Mouse (Mus musculus) skeletal muscle tissue, postnatal 0 days (tissue): ENCODE measurements around the gene Mis18bp1. TPM values are rescaled to one million over a fixed set of nuclear protein-coding genes. Genes with fewer than 3 reads are reported as not detected.

Experiments
- polyA plus RNA-seq: library from polyadenylated mRNA; unstranded; fragments of >200 nt; fragmentation: Nextera tagmentation; extraction: Ambion mirVana; gene quantifications from 2 replicates; pipeline ENCODE4 v1.2.1, GENCODE M21; 2015

The Mis18bp1 gene
- 11.8 and 12.3 TPM in 2 replicates for polyA plus RNA-seq

DNA sequence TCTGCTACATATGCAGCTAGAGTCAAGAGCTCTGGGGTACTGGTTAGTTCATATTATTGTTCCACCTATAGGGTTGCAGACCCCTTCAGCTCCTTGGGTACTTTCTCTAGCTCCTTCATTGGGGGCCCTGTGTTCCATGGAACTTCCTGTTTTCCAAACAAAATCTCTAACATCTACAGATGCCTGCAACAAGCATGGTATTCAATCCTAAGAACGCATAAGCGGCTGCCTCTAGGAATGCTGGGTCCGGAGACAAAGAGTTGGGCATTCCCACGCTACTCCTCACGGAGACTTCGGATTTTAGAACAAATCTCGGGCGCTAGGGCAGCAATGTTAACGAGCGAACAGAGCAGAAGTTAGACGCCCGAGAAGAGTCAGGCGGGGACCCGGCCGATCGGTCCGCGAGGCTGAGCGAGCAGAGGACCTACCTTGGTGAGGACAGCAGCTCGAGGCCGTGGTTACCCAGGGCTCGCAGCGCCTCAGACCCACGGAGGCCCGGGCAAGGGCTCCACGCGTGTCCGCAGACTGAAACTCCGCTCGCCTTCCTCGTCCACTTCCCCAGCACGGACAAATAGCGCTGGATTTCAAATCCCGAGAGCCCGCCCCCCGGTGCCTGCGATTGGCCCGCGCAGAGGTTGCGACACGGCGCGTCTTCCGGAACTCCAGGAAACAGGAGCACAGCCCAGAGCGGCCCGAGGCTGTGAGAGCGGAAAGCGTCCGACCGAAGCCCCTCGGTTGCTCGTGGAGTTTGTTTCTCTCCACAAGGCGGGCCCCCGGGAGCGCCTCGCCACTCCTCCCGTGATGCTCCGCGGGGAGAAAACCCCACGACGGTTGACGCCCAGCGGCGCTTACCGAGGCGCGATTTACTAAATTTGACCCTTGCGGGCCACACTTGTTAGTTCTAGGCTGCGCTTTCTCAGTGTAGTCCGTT is at the start of gene Mis18bp1:
Gene Mis18bp1, minus strand, starts transcription at position 584 of the 931 bp plus-strand sequence.

Other genes with a start within 250 kb of the Mis18bp1 start
- 8.5 and 10.4 TPM in 2 replicates for gene Klhl28, start 207.1 kb downstream of the Mis18bp1 start, polyA plus RNA-seq
- 10.8 and 13.0 TPM in 2 replicates for gene Togaram1, start 206.8 kb downstream of the Mis18bp1 start, polyA plus RNA-seq
- 20.7 and 23.1 TPM in 2 replicates for gene Prpf39, start 136.3 kb downstream of the Mis18bp1 start, polyA plus RNA-seq
- gene Fkbp3, start 98.6 kb downstream of the Mis18bp1 start, polyA plus RNA-seq = 540 and 597 TPM in 2 replicates
- gene Fancm, start 97.0 kb downstream of the Mis18bp1 start, polyA plus RNA-seq = 3.2 and 3.4 TPM in 2 replicates
- not detected in 2 replicates for gene Wdr20rt, start 52.9 kb upstream of the Mis18bp1 start, polyA plus RNA-seq